Mouse (Mus musculus) layer of hippocampus, postnatal 36 days (tissue): Measurements from ENCODE around the gene Cnppd1. TPM values are rescaled to one million over a fixed set of nuclear protein-coding genes. Genes with fewer than 3 reads are reported as not detected.

Source experiments
- DNase-seq, 2 experiments: peaks; one replicate each; pipeline ENCODE4 v3.0.0; 2022
- total RNA-seq, 2 experiments: library from RNA; stranded (reverse); gene quantifications; 2 replicates each; pipeline ENCODE4 v1.2.3; 2021

Cnppd1 gene
- total RNA-seq = 10 to 100 TPM; 26.9 to 33.0 TPM

GRCm38 (mm10) chr1:75142301-75143261 is at the start of gene Cnppd1, which contains the start of gene Retreg2:
Gene Cnppd1, minus strand, starts transcription at chr1:75142711.
Gene Retreg2, plus strand, starts transcription at chr1:75142778.
- peak; percentile 96 to 97 for DNase-seq

DNA sequence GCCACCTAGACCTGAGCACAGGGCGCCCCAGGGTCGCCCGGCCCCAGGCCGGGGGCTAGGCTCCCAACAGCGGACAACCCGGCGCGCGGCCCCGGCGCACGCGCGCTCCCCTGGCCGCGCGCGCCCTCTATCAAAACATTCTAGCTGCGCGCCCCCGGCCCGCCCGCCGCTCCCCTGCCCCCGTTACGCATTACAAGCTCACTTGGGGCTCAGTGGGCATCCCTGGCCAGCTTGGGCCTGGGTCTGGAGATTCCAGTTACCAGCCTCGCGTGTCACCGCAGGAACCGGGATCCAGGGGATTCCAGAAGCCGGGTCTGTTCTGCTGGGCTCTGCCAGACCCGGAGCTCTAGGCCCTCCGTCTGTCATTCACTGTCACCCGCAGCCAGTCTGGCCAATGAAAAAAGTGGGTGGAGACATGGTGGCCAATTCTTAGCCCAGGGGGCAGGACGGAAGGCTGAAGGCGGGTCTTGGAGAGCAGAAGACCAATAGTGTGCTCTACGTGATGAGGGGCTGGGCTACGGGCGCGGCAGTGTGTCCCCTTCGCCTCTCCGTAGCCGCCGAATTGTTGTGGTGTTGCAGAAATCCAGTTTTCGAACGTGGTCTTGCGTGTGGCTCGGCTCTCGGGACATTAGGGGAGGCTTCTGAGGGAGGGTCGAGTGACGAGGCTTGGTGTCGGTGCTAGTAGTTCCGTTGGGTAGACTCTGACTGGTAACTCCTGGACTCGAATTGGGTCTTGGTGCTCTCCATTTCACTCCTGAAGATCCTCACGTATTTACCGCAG is 49.3 kb upstream of the Cnppd1 start, which contains the start of the genes Ankzf1 and Atg9a:
TSS of gene Ankzf1 (plus strand) at position 530 of the 781 bp plus-strand sequence.
TSS of gene Atg9a (minus strand) at position 575 of the 781 bp plus-strand sequence.
- DNase-seq = peak; percentile 95 to 97

- no peak for DNase-seq
Measured at GRCm38 (mm10) chr1:75191258-75191621, 48.7 kb upstream of the Cnppd1 start.

- no peak for DNase-seq
Measured at GRCm38 (mm10) chr1:75190577-75190976, 48.1 kb upstream of the Cnppd1 start.

DNA sequence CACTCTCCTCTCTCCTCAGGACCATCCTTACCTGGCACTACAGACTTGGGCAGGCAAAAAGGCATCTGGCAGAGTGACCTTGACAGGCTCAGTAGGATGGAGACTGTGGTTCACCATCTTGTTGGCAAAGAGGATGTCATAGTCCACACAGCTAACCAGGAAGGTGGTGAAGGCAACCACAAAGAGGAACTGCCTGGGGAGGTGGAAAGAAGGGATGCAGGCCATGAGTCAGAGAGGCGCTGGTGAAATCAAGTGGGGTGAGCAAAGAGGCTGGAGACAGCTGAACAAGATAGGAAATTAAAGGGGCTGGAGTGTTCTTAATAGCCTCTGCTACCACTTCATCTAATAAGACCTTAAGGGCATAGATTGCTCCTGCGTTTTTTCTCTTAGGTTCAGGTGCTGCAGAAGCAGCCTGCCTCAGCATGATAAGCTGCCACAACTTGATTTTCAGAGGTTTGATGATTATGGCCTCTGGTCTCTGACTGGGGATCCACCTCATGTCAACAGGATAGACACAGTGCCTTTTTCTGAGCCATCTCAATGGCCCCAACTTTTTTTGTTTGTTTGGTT is 45.5 kb upstream of the Cnppd1 start:
- DNase-seq = no peak

DNA sequence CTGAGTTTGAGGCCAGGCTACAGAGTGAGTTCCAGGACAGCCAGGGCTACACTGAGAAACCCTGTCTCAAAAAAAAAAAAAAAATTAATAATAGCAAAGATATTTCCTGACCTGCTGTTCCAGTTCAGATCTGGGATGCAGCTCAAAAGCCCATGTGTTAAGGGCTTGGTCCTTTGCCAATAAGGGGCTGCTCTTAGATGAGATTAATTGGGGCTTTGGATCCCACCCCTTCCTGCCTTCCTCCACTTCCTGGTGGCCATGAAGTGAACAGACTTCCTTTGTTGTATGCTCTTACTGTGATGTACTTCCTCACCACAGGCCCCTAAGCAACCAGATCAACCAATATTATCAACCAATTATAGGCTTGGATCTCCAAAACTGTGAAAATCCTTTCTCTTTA is 44.6 kb upstream of the Cnppd1 start:
- DNase-seq = no peak

- no peak for DNase-seq
Measured at GRCm38 (mm10) chr1:75185495-75185894, 43.0 kb upstream of the Cnppd1 start.

GRCm38 (mm10) chr1:75182160-75182559 is 39.6 kb upstream of the Cnppd1 start:
- DNase-seq = no peak

- DNase-seq = no peak
Measured at GRCm38 (mm10) chr1:75181377-75181870, 38.9 kb upstream of the Cnppd1 start.

DNA sequence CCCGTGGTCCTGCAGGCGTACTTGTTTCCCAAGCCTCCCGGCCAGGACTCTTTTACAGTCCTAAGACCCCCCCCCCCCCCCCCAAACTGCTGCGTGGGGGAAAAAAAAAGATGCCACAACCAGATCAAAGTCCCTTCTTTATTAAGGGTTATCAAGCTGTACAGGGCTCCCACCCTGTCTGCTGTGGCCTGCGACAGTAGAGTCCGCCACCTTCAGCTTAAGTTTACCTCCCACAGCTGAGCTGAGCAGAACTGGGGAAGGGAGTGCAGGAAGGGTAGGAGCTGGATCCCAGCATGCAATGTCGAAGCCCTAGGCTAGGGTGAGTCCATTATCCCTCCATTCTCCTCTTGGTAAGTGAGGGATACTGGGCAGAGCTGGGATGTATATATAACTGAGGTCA is 38.2 kb upstream of the Cnppd1 start:
- no peak for DNase-seq

DNA sequence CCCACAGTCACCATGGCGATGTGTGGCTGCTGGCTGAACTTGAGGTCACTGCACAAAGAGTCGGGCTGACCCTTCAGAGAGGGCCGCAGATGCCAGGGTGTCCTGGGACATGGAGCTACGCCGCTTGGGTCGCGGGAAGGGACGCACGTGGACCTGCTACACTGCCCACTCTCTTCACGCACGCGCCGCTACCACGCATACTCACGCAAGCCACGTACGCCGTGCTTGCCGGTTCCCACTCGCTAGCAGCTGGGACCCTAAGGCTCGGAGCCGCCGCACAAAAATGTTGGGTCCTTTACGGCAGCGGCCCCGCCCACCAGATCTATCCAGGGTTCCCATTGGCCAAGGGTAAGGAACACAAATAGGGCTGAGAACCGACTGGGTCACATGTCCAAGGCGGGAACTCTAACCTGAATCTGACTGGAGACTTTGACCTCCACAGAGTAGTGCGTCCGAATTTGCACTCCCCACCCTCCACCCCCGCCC is 37.6 kb upstream of the Cnppd1 start, which contains the start of gene Abcb6:
TSS of gene Abcb6 (minus strand) at position 288 of the 486 bp plus-strand sequence.
- DNase-seq = peak; percentile 87 to 90

- peak; percentile 40 to 53 for DNase-seq
Measured at GRCm38 (mm10) chr1:75179334-75180104, 37.0 kb upstream of the Cnppd1 start.

GRCm38 (mm10) chr1:75168472-75169464 is 26.3 kb upstream of the Cnppd1 start, which contains the start of gene Zfand2b:
Gene Zfand2b, plus strand, starts transcription at chr1:75168646.
- peak; percentile 92 to 93 for DNase-seq

DNA sequence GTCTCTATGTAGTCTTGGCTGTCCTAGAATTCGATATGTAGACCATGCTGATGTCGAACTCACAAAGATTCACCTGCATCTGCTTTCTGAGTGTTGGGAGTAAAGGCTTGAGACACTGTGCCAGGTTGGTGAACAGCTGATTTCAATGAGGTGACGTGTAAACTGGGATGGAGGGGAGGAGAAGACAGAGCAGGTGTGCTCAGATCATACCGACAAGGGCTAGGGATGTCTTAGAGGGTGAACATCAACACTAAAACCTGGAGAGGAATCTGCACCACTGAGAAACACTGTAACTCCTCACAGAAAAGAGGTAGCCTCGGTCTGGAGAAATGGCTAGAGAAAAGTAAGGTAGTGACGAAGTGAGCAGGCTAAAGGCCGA is 25.6 kb upstream of the Cnppd1 start:
- DNase-seq = no peak

DNA sequence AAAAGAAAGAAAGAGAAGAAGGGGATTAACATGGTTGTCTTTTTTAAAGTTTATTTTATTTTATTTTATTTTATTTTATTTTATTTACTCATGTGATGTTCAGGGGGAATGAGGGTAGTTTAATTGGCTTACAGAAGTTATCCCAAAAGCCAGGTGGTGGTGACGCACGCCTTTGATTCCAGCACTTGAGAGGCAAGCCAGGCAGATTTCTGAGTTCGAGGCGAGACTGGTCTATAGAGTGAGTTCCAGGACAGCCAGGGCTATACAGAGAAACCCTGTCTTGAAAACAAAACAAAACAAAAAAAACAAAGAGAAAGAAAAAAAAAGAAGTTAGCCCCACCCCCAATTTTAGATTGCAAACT is 17.7 kb upstream of the Cnppd1 start:
- DNase-seq = no peak

DNA sequence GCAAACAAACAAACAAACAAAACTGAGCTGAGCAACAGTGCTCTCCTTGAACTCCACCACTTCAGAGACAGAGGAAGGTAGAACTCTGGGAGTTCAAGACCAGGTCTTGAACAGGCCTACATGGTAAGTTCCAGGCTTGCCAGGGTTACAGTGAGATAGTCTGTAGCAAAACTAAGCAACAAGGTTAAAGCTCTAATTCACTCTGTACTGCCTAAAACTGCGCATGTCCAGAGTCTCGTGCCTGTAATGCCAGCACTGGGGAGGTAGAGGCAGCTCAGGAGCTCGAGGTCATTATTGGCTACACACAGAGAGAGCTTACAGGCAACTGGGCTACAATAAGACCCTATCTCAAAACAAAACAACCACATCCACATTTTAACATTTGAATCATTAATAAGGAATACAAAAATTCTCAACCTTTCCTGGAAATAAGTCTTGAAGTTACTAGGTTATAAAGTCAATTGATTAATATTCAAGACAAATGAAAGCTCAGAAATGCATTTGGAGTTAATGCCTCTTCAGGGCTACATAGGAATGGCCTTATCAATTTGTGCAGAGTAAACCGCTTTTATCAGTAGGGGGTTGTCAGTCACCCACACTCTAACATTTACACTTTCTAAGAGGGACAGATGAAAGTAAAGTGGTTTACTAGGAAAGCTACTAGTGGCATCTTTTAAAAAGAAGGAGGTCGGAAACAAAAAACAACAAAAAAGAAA is 17.2 kb upstream of the Cnppd1 start:
- no peak for DNase-seq

DNA sequence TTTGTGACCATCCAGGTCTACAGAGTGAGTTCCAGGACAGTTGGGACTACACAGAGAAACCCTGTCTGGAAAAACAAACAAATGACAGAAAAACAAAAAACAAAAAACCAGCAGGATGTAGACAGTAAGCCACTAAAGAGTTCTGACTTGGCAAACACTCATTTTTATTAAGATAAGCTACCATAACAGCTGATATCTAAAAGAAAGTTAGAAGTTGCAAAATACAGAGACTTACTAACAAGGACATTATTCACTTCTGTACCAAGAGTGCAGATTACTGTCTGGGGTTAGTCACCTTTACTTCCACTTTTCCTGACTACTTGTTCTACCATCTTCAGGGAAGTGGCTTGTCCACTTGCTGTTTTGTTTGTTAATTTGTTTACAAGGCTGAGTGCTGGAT is 16.5 kb upstream of the Cnppd1 start:
- no peak for DNase-seq

- no peak for DNase-seq
Measured at GRCm38 (mm10) chr1:75155837-75156236, 13.3 kb upstream of the Cnppd1 start.

DNA sequence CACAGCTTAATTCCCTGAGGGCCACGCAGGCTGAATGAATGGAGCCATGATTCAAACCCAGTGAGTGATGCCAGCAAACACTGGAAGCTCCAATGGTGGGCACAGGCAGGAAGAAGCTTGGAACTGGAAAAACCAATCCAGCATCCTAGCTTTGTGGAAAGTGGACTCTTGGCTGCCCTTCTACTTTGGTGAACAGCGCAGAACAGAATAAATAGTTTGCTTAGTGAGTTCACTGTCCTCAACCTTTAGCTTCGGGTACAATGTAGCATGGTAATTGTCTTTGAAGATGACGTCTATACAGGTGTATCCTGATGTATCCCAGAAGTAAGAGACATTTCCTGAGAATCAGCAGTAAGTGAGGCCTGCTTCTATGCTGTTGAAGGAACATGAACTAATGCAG is 6.2 kb upstream of the Cnppd1 start:
- DNase-seq = no peak
